Mouse (Mus musculus): Measurements from ENCODE around the gene Ica1. TPM values are rescaled to one million over a fixed set of nuclear protein-coding genes. Genes with fewer than 3 reads are reported as not detected.

Gene Ica1
- polyA plus RNA-seq, 1 experiment from 2014 or later: 50.6 TPM

DNA sequence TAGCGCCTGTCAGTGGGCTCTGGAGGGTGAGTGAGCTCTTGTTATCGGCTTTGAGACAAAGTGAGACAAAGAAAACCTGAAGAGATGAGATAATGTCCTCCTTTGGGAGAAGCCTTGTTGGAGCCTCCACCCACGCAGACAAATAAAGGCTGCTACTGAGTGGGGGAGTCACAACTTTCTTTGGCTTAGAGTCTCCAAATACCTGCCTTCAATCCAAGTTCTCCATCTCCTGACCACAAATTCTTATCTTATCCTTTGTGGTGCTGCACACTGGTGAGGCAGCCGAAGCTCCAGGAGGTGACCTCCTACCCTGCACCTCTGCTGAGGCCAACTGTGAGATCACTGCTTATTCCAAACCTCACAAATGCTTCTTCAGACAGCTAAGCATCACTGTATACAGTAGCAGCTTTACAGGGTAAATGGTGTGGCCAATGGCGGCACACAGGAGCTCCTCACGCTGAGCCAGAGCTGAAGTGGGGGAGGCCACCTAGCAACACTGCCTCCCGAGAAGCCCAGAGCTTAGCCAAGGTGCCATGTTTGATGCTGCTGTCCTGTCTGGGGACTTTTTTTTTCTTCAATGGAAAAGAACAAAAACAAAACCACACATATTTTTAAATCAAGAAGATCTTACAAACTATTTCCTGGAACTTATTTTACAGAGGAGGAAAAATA, 130.6 kb downstream of the Ica1 start:
- Histone ChIP-seq H3K27me3 (replicated peaks; ENCODE audit: insufficient read depth, low read length) (no peaks in the 10 kb centered on the region), H3K27ac (ENCODE audit: low read length) (no peak overlapping the region), H3K4me2 (replicated peaks; ENCODE audit: low read depth, low read length) (no peak overlapping the region), H3K9ac (replicated peaks; ENCODE audit: low read depth) (no peak overlapping the region), H3K36me3 (ENCODE audit: insufficient read depth, low read length) (no peaks in the 10 kb centered on the region), H3K4me3 (ENCODE audit: low read depth, low read length) (no peak overlapping the region), H3K4me1 (ENCODE audit: insufficient read depth, low read depth, low read length) (no peaks in the 10 kb centered on the region), H3K9me3 (ENCODE audit: low read length) (no peaks in the 10 kb centered on the region)
- TF ChIP-seq CTCF (IDR thresholded peaks at IDR 0.05) (no peak), EP300 (IDR thresholded peaks at IDR 0.05) (no peak)
- ATAC-seq: no peak
- WGBS: 75% methylated on average over 7 of the region's 7 CpGs
- no peak for DNase-seq (ENCODE audit: low spot score)

DNA sequence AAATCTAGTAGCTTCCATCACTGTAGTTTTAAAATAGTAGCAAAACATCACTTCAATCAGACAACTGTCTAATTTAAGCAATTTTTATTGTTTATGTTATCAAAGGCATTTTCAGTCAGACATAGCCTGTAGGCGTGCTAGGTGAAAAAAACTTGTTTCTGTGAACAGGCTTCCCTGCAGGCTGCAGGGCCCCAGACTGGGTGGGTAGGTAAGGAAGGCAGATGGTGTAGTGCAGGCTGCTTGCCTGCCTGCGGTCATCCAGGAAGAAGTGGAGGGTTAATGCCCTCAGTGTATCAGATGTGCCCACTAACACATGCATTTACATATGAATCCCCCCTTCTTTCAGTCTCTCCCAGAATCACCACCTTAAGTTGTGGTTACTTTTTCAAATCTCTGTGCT, 132.6 kb downstream of the Ica1 start:
- Histone ChIP-seq H3K9me3 (ENCODE audit: low read length) (no peaks in the 10 kb centered on the region), H3K27ac (ENCODE audit: low read length) (no peak overlapping the region), H3K36me3 (ENCODE audit: insufficient read depth, low read length) (no peaks in the 10 kb centered on the region), H3K4me1 (ENCODE audit: insufficient read depth, low read depth, low read length) (no peaks in the 10 kb centered on the region), H3K4me2 (replicated peaks; ENCODE audit: low read depth, low read length) (no peak overlapping the region), H3K4me3 (ENCODE audit: low read depth, low read length) (no peak overlapping the region), H3K9ac (replicated peaks; ENCODE audit: low read depth) (no peak overlapping the region), H3K27me3 (replicated peaks; ENCODE audit: insufficient read depth, low read length) (no peaks in the 10 kb centered on the region)
- no peak for TF ChIP-seq EP300 (IDR thresholded peaks at IDR 0.05)
- no peak for TF ChIP-seq CTCF (IDR thresholded peaks at IDR 0.05)
- DNase-seq (ENCODE audit: low spot score): no peak
- 70% methylated on average over 2 of the region's 2 CpGs for WGBS
- ATAC-seq: no peak

DNA sequence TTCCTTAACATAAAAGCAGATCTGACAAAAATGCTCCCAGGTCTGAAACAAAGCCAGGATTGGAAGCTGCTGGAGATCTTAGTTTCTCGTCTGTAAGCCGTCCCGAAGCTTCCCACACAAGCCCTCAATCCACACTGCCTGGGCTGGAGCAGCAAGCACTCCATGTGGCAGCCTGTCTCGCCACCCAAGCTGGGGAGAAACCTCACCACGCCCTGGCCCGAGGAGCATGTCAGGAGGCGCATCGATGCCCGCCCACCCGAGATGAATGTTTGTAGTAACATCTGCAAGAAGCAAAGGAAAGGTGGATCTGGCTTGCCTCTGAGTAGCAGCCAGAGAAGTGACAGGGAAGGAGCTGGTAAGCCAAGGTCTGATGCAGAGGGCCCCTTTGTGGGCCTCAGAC, 133.6 kb downstream of the Ica1 start:
- ATAC-seq (no peak), DNase-seq (ENCODE audit: low spot score) (no peak)
- H3K4me2 ChIP-seq (replicated peaks; ENCODE audit: low read depth, low read length): no peak overlapping the region
- no peaks in the 10 kb centered on the region for H3K9me3 ChIP-seq (ENCODE audit: low read length)
- H3K4me3 ChIP-seq (ENCODE audit: low read depth, low read length): no peak overlapping the region
- no peaks in the 10 kb centered on the region for H3K36me3 ChIP-seq (ENCODE audit: insufficient read depth, low read length)
- H3K4me1 ChIP-seq (ENCODE audit: insufficient read depth, low read depth, low read length): no peaks in the 10 kb centered on the region
- WGBS: 81% methylated on average over 10 of the region's 10 CpGs
- H3K27ac ChIP-seq (ENCODE audit: low read length): no peak overlapping the region
- no peak overlapping the region for H3K9ac ChIP-seq (replicated peaks; ENCODE audit: low read depth)
- H3K27me3 ChIP-seq (replicated peaks; ENCODE audit: insufficient read depth, low read length): no peaks in the 10 kb centered on the region
- TF ChIP-seq EP300 (IDR thresholded peaks at IDR 0.05): no peak
- no peak for TF ChIP-seq CTCF (IDR thresholded peaks at IDR 0.05)

DNA sequence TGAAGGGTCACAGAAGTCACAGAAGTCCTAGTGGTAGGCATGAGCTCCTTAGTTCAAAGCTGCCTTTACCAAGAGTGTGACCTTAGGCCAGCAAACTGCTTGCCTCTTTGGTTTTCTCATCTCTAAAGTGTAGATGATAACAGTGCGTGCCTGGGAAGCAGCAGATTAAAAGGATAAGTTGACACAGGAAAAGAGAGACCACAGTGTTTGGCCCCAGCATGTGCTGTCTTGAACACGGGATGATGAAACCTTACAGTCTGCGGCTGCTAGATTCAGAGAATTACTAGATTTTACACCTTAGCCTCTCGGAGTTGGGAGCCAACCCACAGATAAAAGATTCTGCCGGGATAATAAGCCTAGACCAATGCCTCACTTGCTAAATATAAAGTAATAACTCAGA, 137.4 kb downstream of the Ica1 start:
- H3K27me3 ChIP-seq (replicated peaks; ENCODE audit: insufficient read depth, low read length): no peaks in the 10 kb centered on the region
- DNase-seq (ENCODE audit: low spot score): no peak
- 87% methylated on average over 5 of the region's 5 CpGs for WGBS
- ATAC-seq: no peak
- H3K36me3 ChIP-seq (ENCODE audit: insufficient read depth, low read length): no peaks in the 10 kb centered on the region
- no peak overlapping the region for H3K4me2 ChIP-seq (replicated peaks; ENCODE audit: low read depth, low read length)
- no peak overlapping the region for H3K9ac ChIP-seq (replicated peaks; ENCODE audit: low read depth)
- TF ChIP-seq EP300 (IDR thresholded peaks at IDR 0.05): no peak
- TF ChIP-seq CTCF (IDR thresholded peaks at IDR 0.05): no peak
- H3K9me3 ChIP-seq (ENCODE audit: low read length): no peaks in the 10 kb centered on the region
- no peaks in the 10 kb centered on the region for H3K4me1 ChIP-seq (ENCODE audit: insufficient read depth, low read depth, low read length)
- H3K4me3 ChIP-seq (ENCODE audit: low read depth, low read length): no peak overlapping the region
- H3K27ac ChIP-seq (ENCODE audit: low read length): no peak overlapping the region

DNA sequence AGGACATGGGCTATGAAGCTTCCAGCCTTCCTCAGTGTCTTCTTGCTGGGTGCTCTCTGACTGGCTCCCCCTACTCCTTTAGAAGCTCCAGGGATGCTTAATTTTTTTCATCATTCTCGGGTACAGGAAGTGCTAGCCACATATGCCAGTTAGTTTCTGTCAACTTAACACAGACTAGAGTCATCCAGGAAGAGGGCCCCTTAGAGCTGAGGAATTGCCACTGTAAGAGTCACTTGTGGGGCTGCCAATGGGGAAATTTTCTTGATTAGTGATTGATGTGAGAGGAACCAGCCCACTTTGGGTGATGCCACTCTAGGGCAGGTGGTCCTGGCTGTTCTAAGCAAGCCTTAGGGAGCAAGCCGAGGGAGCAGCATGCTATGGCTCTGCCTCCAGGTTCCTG, 138.8 kb downstream of the Ica1 start:
- 63% methylated on average over 2 of the region's 2 CpGs for WGBS
- no peak for ATAC-seq
- no peaks in the 10 kb centered on the region for H3K9me3 ChIP-seq (ENCODE audit: low read length)

GRCm38 (mm10) chr6:8638899-8639298, 139.4 kb downstream of the Ica1 start:
- no peak overlapping the region for H3K9ac ChIP-seq (replicated peaks; ENCODE audit: low read depth)
- no peaks in the 10 kb centered on the region for H3K27me3 ChIP-seq (replicated peaks; ENCODE audit: insufficient read depth, low read length)
- TF ChIP-seq CTCF (IDR thresholded peaks at IDR 0.05) (no peak), EP300 (IDR thresholded peaks at IDR 0.05) (no peak)
- H3K36me3 ChIP-seq (ENCODE audit: insufficient read depth, low read length): no peaks in the 10 kb centered on the region
- H3K4me3 ChIP-seq (ENCODE audit: low read depth, low read length): no peak overlapping the region
- no peak overlapping the region for H3K4me2 ChIP-seq (replicated peaks; ENCODE audit: low read depth, low read length)
- DNase-seq (ENCODE audit: low spot score) (peak; percentile 8), ATAC-seq (no peak)
- no peak overlapping the region for H3K27ac ChIP-seq (ENCODE audit: low read length)
- no peaks in the 10 kb centered on the region for H3K4me1 ChIP-seq (ENCODE audit: insufficient read depth, low read depth, low read length)
- WGBS: 68% methylated on average over 4 of the region's 4 CpGs
- H3K9me3 ChIP-seq (ENCODE audit: low read length): no peaks in the 10 kb centered on the region

More for the DNA sequence above, 138.8 kb downstream of the Ica1 start:
- no peak overlapping the region for H3K4me2 ChIP-seq (replicated peaks; ENCODE audit: low read depth, low read length)
- H3K27me3 ChIP-seq (replicated peaks; ENCODE audit: insufficient read depth, low read length): no peaks in the 10 kb centered on the region
- DNase-seq (ENCODE audit: low spot score): no peak
- no peak for TF ChIP-seq CTCF (IDR thresholded peaks at IDR 0.05)
- no peak for TF ChIP-seq EP300 (IDR thresholded peaks at IDR 0.05)
- H3K9ac ChIP-seq (replicated peaks; ENCODE audit: low read depth): no peak overlapping the region
- H3K36me3 ChIP-seq (ENCODE audit: insufficient read depth, low read length): no peaks in the 10 kb centered on the region
- no peak overlapping the region for H3K27ac ChIP-seq (ENCODE audit: low read length)
- H3K4me3 ChIP-seq (ENCODE audit: low read depth, low read length): no peak overlapping the region
- H3K4me1 ChIP-seq (ENCODE audit: insufficient read depth, low read depth, low read length): no peaks in the 10 kb centered on the region

- Histone ChIP-seq H3K4me1 (ENCODE audit: insufficient read depth, low read depth, low read length) (no peaks in the 10 kb centered on the region), H3K4me2 (replicated peaks; ENCODE audit: low read depth, low read length) (no peak overlapping the region), H3K36me3 (ENCODE audit: insufficient read depth, low read length) (no peaks in the 10 kb centered on the region), H3K27me3 (replicated peaks; ENCODE audit: insufficient read depth, low read length) (no peaks in the 10 kb centered on the region), H3K9me3 (ENCODE audit: low read length) (no peaks in the 10 kb centered on the region), H3K27ac (ENCODE audit: low read length) (no peak overlapping the region), H3K4me3 (ENCODE audit: low read depth, low read length) (no peak overlapping the region), H3K9ac (replicated peaks; ENCODE audit: low read depth) (no peak overlapping the region)
- no peak for TF ChIP-seq EP300 (IDR thresholded peaks at IDR 0.05)
- no peak for TF ChIP-seq CTCF (IDR thresholded peaks at IDR 0.05)
- WGBS: 82% methylated on average over 4 of the region's 4 CpGs
- DNase-seq (ENCODE audit: low spot score): no peak
- ATAC-seq: no peak
These were observed 140.2 kb downstream of the Ica1 start for GRCm38 (mm10) chr6:8638122-8638521.
